Mouse (Mus musculus): ENCODE data around the gene Mgrn1. TPM values are rescaled to one million over a fixed set of nuclear protein-coding genes. Genes with fewer than 3 reads are reported as not detected.
A peak's percentile ranks its signal among the peaks of the same experiment; 100 is the strongest.

The Mgrn1 gene
- polyA plus RNA-seq, 1 experiment from 2014 or later, result 67.9 TPM

- H3K9me3 ChIP-seq (replicated peaks; ENCODE audit: control insufficient read depth, low read length), result no peaks in the 10 kb centered on the region
- no peaks in the 10 kb centered on the region for H3K27me3 ChIP-seq (ENCODE audit: control insufficient read depth, insufficient read depth, low read length)
- no peak overlapping the region for H3K4me3 ChIP-seq (ENCODE audit: low read depth, low read length)
- H3K4me1 ChIP-seq (ENCODE audit: control insufficient read depth, insufficient read depth, low read length), result peaks cover 2% of the 10 kb centered on the region; the same call in 1 of the 2 replicates
- H3K9ac ChIP-seq (replicated peaks; ENCODE audit: low read length), result no peak overlapping the region
- no peaks in the 10 kb centered on the region for H3K36me3 ChIP-seq (replicated peaks; ENCODE audit: control insufficient read depth, insufficient read depth, low read depth, low read length)
- no peak for DNase-seq (ENCODE audit: low spot score)
- 93% methylated on average over 23 of the region's 23 CpGs for WGBS
- ATAC-seq (replicated peaks; ENCODE audit: insufficient number of reproducible peaks, low FRiP score, low TSS enrichment, low read depth), result no peak
- H3K4me2 ChIP-seq (ENCODE audit: low read depth, low read length), result no peak overlapping the region
- H3K27ac ChIP-seq (replicated peaks; ENCODE audit: low read depth, low read length), result no peak overlapping the region
Observed at GRCm38 (mm10) chr16:4875198-4876032, 10.6 kb upstream of the Mgrn1 start.

DNA sequence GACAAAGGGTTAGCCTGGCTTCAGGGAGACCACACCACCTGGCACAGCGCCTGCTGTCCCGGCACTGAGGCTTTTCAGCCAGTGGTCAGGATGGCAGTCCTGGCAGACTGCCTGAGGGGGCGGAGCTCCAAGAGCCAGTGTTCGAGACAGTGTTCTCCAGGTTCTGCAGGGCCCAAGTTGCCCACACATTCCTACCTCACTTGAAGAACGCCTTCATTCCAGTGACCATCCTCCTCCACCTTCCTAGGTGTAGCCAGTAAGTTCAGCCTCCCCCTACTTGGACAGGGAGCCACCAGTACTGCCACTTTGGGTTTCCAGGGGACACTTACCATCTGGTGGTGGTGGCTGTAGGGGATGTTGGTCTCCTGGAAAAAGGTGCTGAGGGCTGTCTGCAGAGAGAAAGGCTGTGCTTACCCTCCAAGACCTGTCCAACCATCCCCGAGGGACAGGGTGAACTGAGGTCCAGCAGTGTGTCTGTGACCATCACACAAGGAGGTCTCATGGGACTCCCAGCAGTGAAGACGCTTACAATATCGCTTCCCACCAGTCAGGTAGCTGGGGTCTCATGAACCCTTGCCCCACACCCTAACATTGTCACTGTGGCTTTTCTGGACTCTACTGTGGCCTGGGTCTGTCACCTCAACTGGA lies 9.9 kb upstream of the Mgrn1 start:
- Histone ChIP-seq H3K27me3 (ENCODE audit: control insufficient read depth, insufficient read depth, low read length) (no peaks in the 10 kb centered on the region), H3K4me2 (ENCODE audit: low read depth, low read length) (no peak overlapping the region), H3K4me1 (ENCODE audit: control insufficient read depth, insufficient read depth, low read length) (peaks cover 2% of the 10 kb centered on the region; the same call in 1 of the 2 replicates), H3K36me3 (replicated peaks; ENCODE audit: control insufficient read depth, insufficient read depth, low read depth, low read length) (no peaks in the 10 kb centered on the region), H3K9ac (replicated peaks; ENCODE audit: low read length) (no peak overlapping the region), H3K27ac (replicated peaks; ENCODE audit: low read depth, low read length) (no peak overlapping the region), H3K4me3 (ENCODE audit: low read depth, low read length) (no peak overlapping the region), H3K9me3 (replicated peaks; ENCODE audit: control insufficient read depth, low read length) (no peaks in the 10 kb centered on the region)
- WGBS, result 87% methylated on average over 8 of the region's 8 CpGs
- DNase-seq (ENCODE audit: low spot score) (no peak), ATAC-seq (replicated peaks; ENCODE audit: insufficient number of reproducible peaks, low FRiP score, low TSS enrichment, low read depth) (no peak)

DNA sequence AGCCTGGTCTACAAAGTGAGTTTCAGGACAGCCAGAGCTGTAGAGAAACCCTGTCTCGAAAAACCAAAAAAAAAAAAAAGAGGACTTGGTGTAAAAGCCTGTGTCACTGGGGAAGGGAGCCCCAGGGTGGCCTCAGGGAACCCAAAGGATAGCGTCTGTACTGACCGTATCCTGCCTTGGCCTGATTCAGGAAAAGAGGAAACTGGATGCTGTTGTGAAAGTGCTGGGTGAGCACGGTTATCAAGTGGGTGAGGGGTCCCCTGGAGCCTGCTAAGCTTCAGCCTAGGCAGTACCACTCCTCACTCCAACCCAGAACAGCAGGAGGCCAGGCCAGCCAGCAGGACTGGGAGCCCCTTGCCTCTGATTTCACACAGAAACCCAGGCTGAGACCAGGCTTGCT lies 8.9 kb upstream of the Mgrn1 start:
- H3K9ac ChIP-seq (replicated peaks; ENCODE audit: low read length), result no peak overlapping the region
- 92% methylated on average over 4 of the region's 4 CpGs for WGBS
- no peak overlapping the region for H3K4me3 ChIP-seq (ENCODE audit: low read depth, low read length)

DNA sequence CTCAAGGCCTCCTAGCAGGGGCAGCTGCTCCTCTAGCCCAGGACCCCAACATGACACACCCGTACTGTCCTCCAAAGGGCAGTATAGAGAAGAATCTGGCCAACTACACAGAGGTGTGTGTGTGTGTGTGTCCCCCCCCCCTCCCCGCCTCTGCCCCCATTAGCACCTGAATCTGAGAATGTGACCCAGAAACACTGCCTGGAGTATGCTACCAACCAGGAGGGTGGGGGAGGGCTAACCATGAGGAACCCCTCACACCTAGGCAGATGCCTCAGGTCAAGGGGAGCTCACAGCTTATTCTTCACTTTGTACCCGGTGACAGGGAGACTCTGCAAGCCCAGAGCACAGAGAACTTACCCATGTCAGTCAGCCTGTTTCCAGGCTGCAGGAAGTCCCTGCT lies 8.3 kb upstream of the Mgrn1 start:
- no peaks in the 10 kb centered on the region for H3K9me3 ChIP-seq (replicated peaks; ENCODE audit: control insufficient read depth, low read length)
- 70% methylated on average over 3 of the region's 3 CpGs for WGBS
- H3K27me3 ChIP-seq (ENCODE audit: control insufficient read depth, insufficient read depth, low read length), result no peaks in the 10 kb centered on the region
- H3K36me3 ChIP-seq (replicated peaks; ENCODE audit: control insufficient read depth, insufficient read depth, low read depth, low read length), result no peaks in the 10 kb centered on the region
- no peak overlapping the region for H3K27ac ChIP-seq (replicated peaks; ENCODE audit: low read depth, low read length)
- peak overlapping the region; percentile 83 for H3K4me2 ChIP-seq (ENCODE audit: low read depth, low read length)
- H3K9ac ChIP-seq (replicated peaks; ENCODE audit: low read length), result peak overlapping the region; percentile 76
- no peak for ATAC-seq (replicated peaks; ENCODE audit: insufficient number of reproducible peaks, low FRiP score, low TSS enrichment, low read depth)
- peak overlapping the region; percentile 88; the same call in 1 of the 2 replicates for H3K4me3 ChIP-seq (ENCODE audit: low read depth, low read length)
- peaks cover 4% of the 10 kb centered on the region; the same call in 1 of the 2 replicates for H3K4me1 ChIP-seq (ENCODE audit: control insufficient read depth, insufficient read depth, low read length)
- DNase-seq (ENCODE audit: low spot score), result no peak

More for the DNA sequence above, 8.9 kb upstream of the Mgrn1 start:
- Histone ChIP-seq H3K4me2 (ENCODE audit: low read depth, low read length) (no peak overlapping the region), H3K27me3 (ENCODE audit: control insufficient read depth, insufficient read depth, low read length) (no peaks in the 10 kb centered on the region), H3K9me3 (replicated peaks; ENCODE audit: control insufficient read depth, low read length) (no peaks in the 10 kb centered on the region), H3K36me3 (replicated peaks; ENCODE audit: control insufficient read depth, insufficient read depth, low read depth, low read length) (no peaks in the 10 kb centered on the region), H3K4me1 (ENCODE audit: control insufficient read depth, insufficient read depth, low read length) (peaks cover 4% of the 10 kb centered on the region; the same call in 1 of the 2 replicates), H3K27ac (replicated peaks; ENCODE audit: low read depth, low read length) (no peak overlapping the region)
- DNase-seq (ENCODE audit: low spot score) (no peak), ATAC-seq (replicated peaks; ENCODE audit: insufficient number of reproducible peaks, low FRiP score, low TSS enrichment, low read depth) (no peak)

GRCm38 (mm10) chr16:4878192-4878885 lies 7.7 kb upstream of the Mgrn1 start:
- DNase-seq (ENCODE audit: low spot score), result peak; percentile 38
- Histone ChIP-seq H3K27me3 (ENCODE audit: control insufficient read depth, insufficient read depth, low read length) (no peaks in the 10 kb centered on the region), H3K27ac (replicated peaks; ENCODE audit: low read depth, low read length) (peak overlapping the region; percentile 92)

DNA sequence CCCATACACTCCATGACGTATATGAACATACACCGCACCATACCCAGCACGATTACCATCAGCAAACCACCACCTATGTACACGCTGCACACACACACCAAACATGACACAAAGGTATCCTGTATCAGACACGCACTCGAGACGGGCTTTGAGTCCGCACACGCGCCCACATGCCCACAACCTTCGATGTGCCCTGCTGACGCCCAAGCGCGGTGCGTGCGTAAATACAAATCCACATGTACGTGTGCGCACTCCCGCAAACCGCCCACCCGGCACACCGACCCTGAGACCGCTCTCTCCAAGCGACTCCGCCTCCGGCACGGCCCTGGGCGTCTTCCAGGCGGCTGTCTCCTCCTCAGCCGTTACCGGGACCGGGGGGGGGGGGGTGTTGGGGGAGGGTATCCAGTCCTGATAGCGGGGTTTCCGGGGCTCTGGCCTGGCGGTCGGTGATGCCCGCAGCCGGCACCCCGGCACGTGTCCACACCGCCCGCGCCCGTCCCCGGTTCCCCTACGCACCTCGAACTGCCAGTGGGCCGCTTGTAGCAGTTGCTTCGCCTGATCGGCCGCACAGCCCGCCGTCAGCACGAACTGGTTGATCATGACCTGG lies 6.8 kb upstream of the Mgrn1 start:
- peak overlapping the region; percentile 83 for H3K4me2 ChIP-seq (ENCODE audit: low read depth, low read length)
- WGBS, result under 1% methylated on average over 54 of the region's 54 CpGs
- peaks cover 4% of the 10 kb centered on the region; the same call in 1 of the 2 replicates for H3K4me1 ChIP-seq (ENCODE audit: control insufficient read depth, insufficient read depth, low read length)
- peak overlapping the region; percentile 88 for H3K4me3 ChIP-seq (ENCODE audit: low read depth, low read length)
- H3K9me3 ChIP-seq (replicated peaks; ENCODE audit: control insufficient read depth, low read length), result no peaks in the 10 kb centered on the region
- DNase-seq (ENCODE audit: low spot score), result peak; percentile 43
- no peaks in the 10 kb centered on the region for H3K36me3 ChIP-seq (replicated peaks; ENCODE audit: control insufficient read depth, insufficient read depth, low read depth, low read length)
- H3K9ac ChIP-seq (replicated peaks; ENCODE audit: low read length), result peak overlapping the region; percentile 76
- no peaks in the 10 kb centered on the region for H3K27me3 ChIP-seq (ENCODE audit: control insufficient read depth, insufficient read depth, low read length)
- ATAC-seq (replicated peaks; ENCODE audit: insufficient number of reproducible peaks, low FRiP score, low TSS enrichment, low read depth), result peak; percentile 6; the same call in 1 of the 2 replicates
- H3K27ac ChIP-seq (replicated peaks; ENCODE audit: low read depth, low read length), result peak overlapping the region; percentile 92

More at GRCm38 (mm10) chr16:4878192-4878885, 7.7 kb upstream of the Mgrn1 start:
- Histone ChIP-seq H3K4me2 (ENCODE audit: low read depth, low read length) (peak overlapping the region; percentile 83), H3K36me3 (replicated peaks; ENCODE audit: control insufficient read depth, insufficient read depth, low read depth, low read length) (no peaks in the 10 kb centered on the region), H3K9ac (replicated peaks; ENCODE audit: low read length) (peak overlapping the region; percentile 76), H3K9me3 (replicated peaks; ENCODE audit: control insufficient read depth, low read length) (no peaks in the 10 kb centered on the region), H3K4me3 (ENCODE audit: low read depth, low read length) (peak overlapping the region; percentile 88), H3K4me1 (ENCODE audit: control insufficient read depth, insufficient read depth, low read length) (peaks cover 4% of the 10 kb centered on the region; the same call in 1 of the 2 replicates)
- no peak for ATAC-seq (replicated peaks; ENCODE audit: insufficient number of reproducible peaks, low FRiP score, low TSS enrichment, low read depth)
- WGBS, result 25% methylated on average over 5 of the region's 5 CpGs

GRCm38 (mm10) chr16:4879708-4880124 lies 6.3 kb upstream of the Mgrn1 start:
- Histone ChIP-seq H3K4me1 (ENCODE audit: control insufficient read depth, insufficient read depth, low read length) (peaks cover 4% of the 10 kb centered on the region; the same call in 1 of the 2 replicates), H3K9ac (replicated peaks; ENCODE audit: low read length) (peak overlapping the region; percentile 76), H3K4me2 (ENCODE audit: low read depth, low read length) (peak overlapping the region; percentile 83), H3K9me3 (replicated peaks; ENCODE audit: control insufficient read depth, low read length) (no peaks in the 10 kb centered on the region), H3K4me3 (ENCODE audit: low read depth, low read length) (peak overlapping the region; percentile 88), H3K27ac (replicated peaks; ENCODE audit: low read depth, low read length) (peak overlapping the region; percentile 92), H3K36me3 (replicated peaks; ENCODE audit: control insufficient read depth, insufficient read depth, low read depth, low read length) (no peaks in the 10 kb centered on the region), H3K27me3 (ENCODE audit: control insufficient read depth, insufficient read depth, low read length) (no peaks in the 10 kb centered on the region)
- WGBS, result under 1% methylated on average over 40 of the region's 40 CpGs
- DNase-seq (ENCODE audit: low spot score) (peak; percentile 89), ATAC-seq (replicated peaks; ENCODE audit: insufficient number of reproducible peaks, low FRiP score, low TSS enrichment, low read depth) (peak; percentile 63)

Measured in embryonic facial prominence, embryonic 11.5 days (tissue).